ENCODE assay signal across 22 mouse cellular contexts in genomic region chr4:118490461-118490860, GRCm38 (mm10). TPM values are rescaled to one million over a fixed set of nuclear protein-coding genes. Genes with fewer than 3 reads are reported as not detected.
"Had no signal": no experiment of that assay in that cellular context is flagged by ENCODE, and none has a peak within 500 bp of the region (broad histone marks: within the 10 kb centered on the region; RNA-seq: fewer than 3 reads in every experiment).

No protein-coding gene starts in this region.

- H3K4me2 ChIP-seq: limb, embryonic 12.5 days; limb, embryonic 15.5 days; liver, embryonic 13.5 days; midbrain, embryonic 13.5 days; neural tube, embryonic 13.5 days; stomach, embryonic 15.5 days had no signal

- H3K36me3 ChIP-seq: limb, embryonic 12.5 days; limb, embryonic 15.5 days; liver, embryonic 13.5 days; midbrain, embryonic 10.5 days; midbrain, embryonic 13.5 days; neural tube, embryonic 13.5 days; stomach, embryonic 15.5 days had no signal

- H3K27me3 ChIP-seq: limb, embryonic 12.5 days; limb, embryonic 15.5 days; liver, embryonic 13.5 days; megakaryocyte, embryonic 14.5 days; midbrain, embryonic 13.5 days; neural tube, embryonic 13.5 days; stomach, embryonic 15.5 days had no signal

- H3K27ac ChIP-seq: kidney, postnatal 0 days; limb, embryonic 12.5 days; limb, embryonic 15.5 days; liver, embryonic 13.5 days; midbrain, embryonic 10.5 days; midbrain, embryonic 13.5 days; neural tube, embryonic 13.5 days; stomach, embryonic 15.5 days had no signal

- H3K4me3 ChIP-seq: limb, embryonic 12.5 days; limb, embryonic 15.5 days; liver, embryonic 13.5 days; midbrain, embryonic 10.5 days; midbrain, embryonic 13.5 days; myocyte; neural tube, embryonic 13.5 days; stomach, embryonic 15.5 days had no signal

- H3K9me3 ChIP-seq: limb, embryonic 12.5 days; limb, embryonic 15.5 days; liver, embryonic 13.5 days; megakaryocyte, embryonic 14.5 days; midbrain, embryonic 10.5 days; midbrain, embryonic 13.5 days; neural tube, embryonic 13.5 days; stomach, embryonic 15.5 days had no signal

- ATAC-seq: midbrain, embryonic 16.5 days had no signal

- DNase-seq: left cerebral cortex, postnatal 4 days; liver, embryonic 13.5 days; retina, postnatal 1 day; right cerebral cortex, postnatal 25 days; spleen, adult 18-20 months; thymus, postnatal 25 days had no signal

- H3K9ac ChIP-seq: limb, embryonic 12.5 days; limb, embryonic 15.5 days; liver, embryonic 13.5 days; midbrain, embryonic 13.5 days; neural tube, embryonic 13.5 days; stomach, embryonic 15.5 days had no signal

- H3K4me1 ChIP-seq: limb, embryonic 12.5 days; limb, embryonic 15.5 days; liver, embryonic 13.5 days; midbrain, embryonic 13.5 days; neural tube, embryonic 13.5 days; stomach, embryonic 15.5 days had no signal

RNA-seq across cellular contexts. Expression of gene Tie1, which starts 0.6 kb away (rescaled TPM):
- total RNA-seq: monocyte, adult 5-6 weeks; neutrophil, adult 5-6 weeks had no signal
- polyA plus RNA-seq: myocyte had no signal

RNA-seq across cellular contexts. Expression of gene Mpl, which starts 33.1 kb away (rescaled TPM):
- total RNA-seq: left cerebral cortex, postnatal 4 days; monocyte, adult 5-6 weeks had no signal
- polyA plus RNA-seq: midbrain, embryonic 16.5 days; myocyte had no signal

RNA-seq across cellular contexts. Expression of gene 2610528J11Rik, which starts 36.3 kb away (rescaled TPM):
- total RNA-seq: layer of hippocampus, adult 8-10 months; layer of hippocampus, postnatal 10 days; left cerebral cortex, adult 8-10 months; left cerebral cortex, postnatal 14 days; monocyte, adult 5-6 weeks; neutrophil, adult 5-6 weeks had no signal
- polyA plus RNA-seq: midbrain, embryonic 16.5 days; myocyte; neural tube, embryonic 13.5 days had no signal

RNA-seq across cellular contexts. Expression of gene Tmem125, which starts 53.4 kb away (rescaled TPM):
- total RNA-seq: monocyte, adult 5-6 weeks had no signal
- polyA plus RNA-seq: midbrain, embryonic 13.5 days; midbrain, embryonic 16.5 days; myocyte; neural tube, embryonic 13.5 days had no signal
